Mouse (Mus musculus) layer of hippocampus, postnatal 10 days (tissue): ENCODE measurements around the gene Clec16a. TPM values are rescaled to one million over a fixed set of nuclear protein-coding genes. Genes with fewer than 3 reads are reported as not detected.
A peak's percentile ranks its signal among the peaks of the same experiment; 100 is the strongest.

Experiments
- DNase-seq, 2 experiments: peaks; one replicate each; pipeline ENCODE4 v3.0.0; 2021; ENCODE audit warnings: low spot score in 2 of 2
- total RNA-seq, 2 experiments: library from RNA; stranded (reverse); gene quantifications; 2 replicates each; pipeline ENCODE4 v1.2.3; 2021

Gene Clec16a
- total RNA-seq, 2 experiments from 2014 or later = 66.8 to 71.6 TPM

- DNase-seq = no peak
These were observed 96.0 kb downstream of the Clec16a start for GRCm38 (mm10) chr16:10641146-10641545.

GRCm38 (mm10) chr16:10642857-10643633 lies 97.9 kb downstream of the Clec16a start:
- no peak for DNase-seq

- no peak for DNase-seq
These were observed 99.1 kb downstream of the Clec16a start for GRCm38 (mm10) chr16:10644238-10644637.

GRCm38 (mm10) chr16:10644731-10645130 lies 99.6 kb downstream of the Clec16a start:
- no peak for DNase-seq

- DNase-seq = no peak
These were observed 106.7 kb downstream of the Clec16a start for GRCm38 (mm10) chr16:10651804-10652203.

- no peak for DNase-seq
These were observed 107.8 kb downstream of the Clec16a start for GRCm38 (mm10) chr16:10652935-10653334.

GRCm38 (mm10) chr16:10655236-10655635 lies 110.1 kb downstream of the Clec16a start:
- DNase-seq = no peak

- no peak for DNase-seq
These were observed 110.8 kb downstream of the Clec16a start for GRCm38 (mm10) chr16:10655926-10656325.

- DNase-seq = no peak
These were observed 111.3 kb downstream of the Clec16a start for GRCm38 (mm10) chr16:10656461-10656860.

- no peak for DNase-seq
These were observed 111.8 kb downstream of the Clec16a start for GRCm38 (mm10) chr16:10656939-10657338.

GRCm38 (mm10) chr16:10659211-10659610 lies 114.1 kb downstream of the Clec16a start:
- no peak for DNase-seq

- DNase-seq = no peak
These were observed 115.4 kb downstream of the Clec16a start for GRCm38 (mm10) chr16:10660526-10660925.

GRCm38 (mm10) chr16:10661385-10661784 lies 116.2 kb downstream of the Clec16a start:
- DNase-seq = no peak

- DNase-seq = no peak
These were observed 119.0 kb downstream of the Clec16a start for GRCm38 (mm10) chr16:10663890-10664731.

GRCm38 (mm10) chr16:10664921-10665894 lies 120.1 kb downstream of the Clec16a start:
- peak; percentile 36 to 56 for DNase-seq

- DNase-seq = no peak
These were observed 121.6 kb downstream of the Clec16a start for GRCm38 (mm10) chr16:10666766-10667165.

- no peak for DNase-seq
These were observed 123.3 kb downstream of the Clec16a start for GRCm38 (mm10) chr16:10668453-10668852.

- DNase-seq = no peak
These were observed 124.0 kb downstream of the Clec16a start for GRCm38 (mm10) chr16:10668991-10669703.

- no peak for DNase-seq
These were observed 124.8 kb downstream of the Clec16a start for GRCm38 (mm10) chr16:10669936-10670335.

- DNase-seq = no peak
These were observed 127.4 kb downstream of the Clec16a start for GRCm38 (mm10) chr16:10672490-10672889.
